Mouse (Mus musculus) limb, embryonic 15.5 days (tissue): ENCODE data around the gene Trim28. TPM values are rescaled to one million over a fixed set of nuclear protein-coding genes. Genes with fewer than 3 reads are reported as not detected.

Experiments used
- ATAC-seq: fragments of 200-750 bp; cut with Nextera tagmentation; 2 replicates; pipeline ENCODE4 v1.8.0; 2017; ENCODE audit warnings: low read depth, moderate TSS enrichment; ENCODE audit not compliant: insufficient number of reproducible peaks, low FRiP score, low TSS enrichment
- H3K27ac ChIP-seq: fragments of 300-500 bp; sonication (generic); 2 replicates; pipeline ENCODE4 v1.5.1; 2015; ENCODE audit warnings: moderate library complexity, mild to moderate bottlenecking, inconsistent platforms
- H3K27me3 ChIP-seq: fragments of 300-500 bp; sonication (generic); 2 replicates; pipeline ENCODE4 v1.6.1; 2015; ENCODE audit warnings: inconsistent platforms
- H3K36me3 ChIP-seq: fragments of 300-500 bp; sonication (generic); 2 replicates; pipeline ENCODE4 v1.6.1; 2015; ENCODE audit warnings: inconsistent platforms
- H3K4me1 ChIP-seq: fragments of 300-500 bp; sonication (generic); 2 replicates; pipeline ENCODE4 v1.6.1; 2015; ENCODE audit warnings: inconsistent platforms
- H3K4me2 ChIP-seq: fragments of 300-500 bp; sonication (generic); 2 replicates; pipeline ENCODE4 v1.6.1; 2015; ENCODE audit warnings: mild to moderate bottlenecking, inconsistent platforms
- H3K4me3 ChIP-seq: fragments of 300-500 bp; sonication (generic); 2 replicates; pipeline ENCODE4 v1.5.1; 2015; ENCODE audit warnings: mild to moderate bottlenecking, inconsistent platforms
- H3K9ac ChIP-seq: fragments of 300-500 bp; sonication (generic); 2 replicates; pipeline ENCODE4 v1.6.1; 2015; ENCODE audit warnings: inconsistent platforms
- H3K9me3 ChIP-seq: fragments of 300-500 bp; sonication (generic); 2 replicates; pipeline ENCODE4 v1.6.1; 2016; ENCODE audit warnings: inconsistent platforms
- WGBS: fragments of 180-500 bp; shearing (Covaris S2); methylation state at CpG from one replicate; pipeline ENCODE4 v1.1.7; 2015; 5-methylcytosine and 5-hydroxymethylcytosine counted together
- polyA plus RNA-seq: library from polyadenylated mRNA; unstranded; fragments of >200 nt; fragmentation: Nextera tagmentation; extraction: Ambion mirVana; gene quantifications from 2 replicates; pipeline ENCODE4 v1.2.1, GENCODE M21; 2015

The Trim28 gene
- polyA plus RNA-seq = 189 and 243 TPM in 2 replicates

- Histone ChIP-seq H3K27me3 (no peaks in the 10 kb centered on the region), H3K4me2 (no peak within 1 kb of the TSS), H3K27ac (no peak within 1 kb of the TSS), H3K4me1 (no peaks in the 10 kb centered on the region), H3K9me3 (no peaks in the 10 kb centered on the region), H3K4me3 (no peak within 1 kb of the TSS), H3K36me3 (peaks cover 2% of the 10 kb centered on the region; the same call in 1 of the 2 replicates), H3K9ac (no peak within 1 kb of the TSS)
- ATAC-seq = no peak
- 83% methylated on average over 3 of the region's 3 CpGs for WGBS
Observed at GRCm38 (mm10) chr7:12998851-12999250, at the start of gene Trim28. Gene Trim28 (plus strand): TSS chr7:12999114.

DNA sequence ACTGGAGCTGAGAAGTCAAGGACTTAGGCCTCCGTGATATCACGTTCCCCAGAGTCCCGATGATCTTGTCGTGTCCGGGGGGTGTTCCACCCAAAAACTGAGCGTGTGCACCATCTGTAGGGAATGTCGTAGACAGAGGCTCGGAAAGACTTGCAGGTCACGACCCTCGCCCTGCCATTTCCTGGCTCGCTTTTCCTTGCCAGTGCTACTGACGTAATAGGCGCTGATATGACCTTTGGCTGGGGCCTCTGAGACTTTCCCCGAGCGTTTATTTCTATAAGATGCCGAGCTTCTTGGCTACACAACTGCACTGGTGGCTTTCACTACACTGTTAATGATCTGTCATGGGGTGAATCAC, 49.1 kb upstream of the Trim28 start:
- no peak for ATAC-seq
- 4% methylated on average over 16 of the region's 16 CpGs for WGBS
- peak overlapping the region; percentile 31 for H3K9ac ChIP-seq
- peak overlapping the region; percentile 79 for H3K4me2 ChIP-seq
- peak overlapping the region; percentile 85 for H3K27ac ChIP-seq
- H3K27me3 ChIP-seq = no peaks in the 10 kb centered on the region
- peak overlapping the region; percentile 43 for H3K4me3 ChIP-seq
- H3K4me1 ChIP-seq = peaks cover 12% of the 10 kb centered on the region
- no peaks in the 10 kb centered on the region for H3K9me3 ChIP-seq
- H3K36me3 ChIP-seq = no peaks in the 10 kb centered on the region

GRCm38 (mm10) chr7:12954896-12955295, 44.0 kb upstream of the Trim28 start:
- no peak overlapping the region for H3K4me2 ChIP-seq
- ATAC-seq = no peak
- H3K9me3 ChIP-seq = no peaks in the 10 kb centered on the region
- H3K36me3 ChIP-seq = no peaks in the 10 kb centered on the region
- H3K9ac ChIP-seq = no peak overlapping the region
- no peaks in the 10 kb centered on the region for H3K27me3 ChIP-seq
- no peak overlapping the region for H3K4me3 ChIP-seq
- H3K4me1 ChIP-seq = peaks cover 5% of the 10 kb centered on the region; the same call in 1 of the 2 replicates
- WGBS = 53% methylated on average over 3 of the region's 3 CpGs
- H3K27ac ChIP-seq = no peak overlapping the region

DNA sequence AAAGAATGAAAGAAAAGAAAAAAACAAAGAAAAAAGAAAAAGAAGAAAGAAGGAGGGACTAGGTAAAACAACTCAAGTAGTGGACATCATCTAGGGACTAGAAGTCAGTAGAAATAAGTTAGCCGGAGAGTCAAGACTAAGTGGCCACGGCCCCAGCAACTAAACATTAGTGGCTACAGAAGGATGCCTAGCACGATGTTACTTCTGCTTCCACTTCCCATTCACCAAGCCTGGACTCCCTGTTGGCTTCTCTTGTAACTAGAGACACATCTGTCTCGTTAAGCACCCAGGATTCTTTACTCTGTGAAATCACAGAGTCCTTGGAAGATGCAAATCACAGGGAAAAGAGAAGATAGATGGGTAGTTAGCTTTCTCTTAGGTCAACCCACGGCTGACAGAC, 41.4 kb upstream of the Trim28 start:
- WGBS = 76% methylated on average over 5 of the region's 5 CpGs
- no peaks in the 10 kb centered on the region for H3K4me1 ChIP-seq
- no peaks in the 10 kb centered on the region for H3K27me3 ChIP-seq
- no peak overlapping the region for H3K9ac ChIP-seq
- H3K4me3 ChIP-seq = no peak overlapping the region
- H3K27ac ChIP-seq = no peak overlapping the region
- ATAC-seq = no peak
- H3K4me2 ChIP-seq = no peak overlapping the region
- H3K36me3 ChIP-seq = no peaks in the 10 kb centered on the region
- H3K9me3 ChIP-seq = no peaks in the 10 kb centered on the region

- Histone ChIP-seq H3K4me2 (no peak overlapping the region), H3K9ac (no peak overlapping the region), H3K27me3 (no peaks in the 10 kb centered on the region), H3K4me3 (no peak overlapping the region), H3K27ac (no peak overlapping the region), H3K4me1 (no peaks in the 10 kb centered on the region), H3K9me3 (no peaks in the 10 kb centered on the region), H3K36me3 (no peaks in the 10 kb centered on the region)
- no peak for ATAC-seq
- WGBS = 64% methylated on average over 4 of the region's 4 CpGs
Observed at GRCm38 (mm10) chr7:12958948-12959347, 40.0 kb upstream of the Trim28 start.

DNA sequence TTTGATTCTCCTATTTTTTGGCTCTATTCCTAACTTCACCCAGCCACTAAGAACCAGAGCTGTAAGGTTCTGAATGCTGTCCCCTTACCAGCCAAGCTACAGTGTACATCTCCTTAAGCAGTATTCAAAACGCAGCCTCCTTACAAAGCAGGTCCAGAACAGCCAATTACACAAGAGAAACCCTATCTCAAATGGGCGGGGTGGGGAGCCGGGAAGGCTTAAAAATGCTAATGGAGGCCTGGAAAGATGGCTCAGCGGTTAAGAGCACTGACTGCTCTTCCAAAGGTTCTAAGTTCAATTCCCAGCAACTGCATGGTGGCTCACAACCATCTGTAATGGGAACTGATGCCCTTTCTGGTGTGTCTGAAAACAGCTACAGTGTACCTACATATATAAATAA, 39.2 kb upstream of the Trim28 start:
- no peaks in the 10 kb centered on the region for H3K27me3 ChIP-seq
- no peak overlapping the region for H3K9ac ChIP-seq
- no peak overlapping the region for H3K4me2 ChIP-seq
- H3K4me1 ChIP-seq = no peaks in the 10 kb centered on the region
- no peaks in the 10 kb centered on the region for H3K9me3 ChIP-seq
- H3K36me3 ChIP-seq = no peaks in the 10 kb centered on the region
- ATAC-seq = no peak
- H3K4me3 ChIP-seq = no peak overlapping the region
- 32% methylated on average over 4 of the region's 4 CpGs for WGBS
- H3K27ac ChIP-seq = no peak overlapping the region

- Histone ChIP-seq H3K36me3 (no peaks in the 10 kb centered on the region), H3K27ac (peak overlapping the region; percentile 93), H3K4me2 (peak overlapping the region; percentile 62), H3K9ac (peak overlapping the region; percentile 62), H3K4me1 (peaks cover 8% of the 10 kb centered on the region), H3K27me3 (no peaks in the 10 kb centered on the region), H3K4me3 (peak overlapping the region; percentile 54), H3K9me3 (no peaks in the 10 kb centered on the region)
- WGBS = 2% methylated on average over 29 of the region's 29 CpGs
- ATAC-seq = peak; percentile 75; the same call in 1 of the 2 replicates
Observed at GRCm38 (mm10) chr7:12961511-12962141, 37.3 kb upstream of the Trim28 start.

GRCm38 (mm10) chr7:12965678-12966091, 33.2 kb upstream of the Trim28 start, which contains the start of gene Zfp324:
Gene Zfp324 (plus strand): TSS chr7:12965838.
- peak within 1 kb of the TSS; percentile 92 for H3K9ac ChIP-seq
- peak within 1 kb of the TSS; percentile 92 for H3K4me3 ChIP-seq
- WGBS = 0% methylated on average over 23 of the region's 23 CpGs
- peak within 1 kb of the TSS; percentile 94 for H3K27ac ChIP-seq
- no peaks in the 10 kb centered on the region for H3K27me3 ChIP-seq
- ATAC-seq = peak; percentile 87
- H3K4me2 ChIP-seq = peak within 1 kb of the TSS; percentile 84
- H3K4me1 ChIP-seq = peaks cover 17% of the 10 kb centered on the region
- H3K36me3 ChIP-seq = peaks cover 22% of the 10 kb centered on the region
- H3K9me3 ChIP-seq = no peaks in the 10 kb centered on the region

DNA sequence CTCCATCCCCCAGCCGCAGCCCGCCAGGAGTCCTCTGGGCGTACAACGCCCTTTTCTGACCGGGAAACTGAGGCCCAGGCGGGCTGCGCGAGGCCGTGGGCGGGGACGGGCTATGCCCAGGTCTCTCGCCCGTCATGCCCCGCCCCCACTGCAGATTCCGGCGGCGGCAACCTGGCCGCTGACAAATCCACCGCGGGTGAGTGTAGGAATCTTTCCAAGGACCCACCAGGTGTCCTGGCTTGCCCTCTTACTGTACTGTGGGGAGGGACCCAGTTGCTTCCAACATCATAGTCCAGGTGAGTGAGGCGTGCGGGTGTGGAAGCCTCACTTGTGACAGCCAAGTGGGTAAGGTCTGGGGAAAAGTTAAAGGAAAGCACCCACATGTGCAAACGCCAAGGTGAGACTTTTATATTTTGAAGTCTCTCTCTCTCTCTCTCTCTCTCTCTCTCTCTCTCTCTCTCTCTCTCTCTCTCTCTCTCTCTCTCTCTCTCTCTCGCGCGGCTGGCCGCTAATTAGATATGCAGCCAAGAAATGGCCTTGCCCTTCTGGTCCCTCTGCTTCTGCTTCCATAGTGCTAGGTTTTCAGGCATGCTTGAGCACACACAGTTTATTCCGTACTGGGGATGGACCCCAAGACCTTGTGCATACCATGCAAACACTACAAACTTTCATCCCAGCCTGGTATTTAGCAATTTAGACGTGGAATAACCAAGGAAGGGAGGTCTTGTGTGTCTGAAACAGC, 32.6 kb upstream of the Trim28 start:
- WGBS = under 1% methylated on average over 28 of the region's 29 CpGs
- Histone ChIP-seq H3K27me3 (no peaks in the 10 kb centered on the region), H3K4me1 (peaks cover 17% of the 10 kb centered on the region), H3K4me3 (peak overlapping the region; percentile 92), H3K4me2 (peak overlapping the region; percentile 84), H3K27ac (peak overlapping the region; percentile 94), H3K9ac (peak overlapping the region; percentile 92), H3K9me3 (no peaks in the 10 kb centered on the region), H3K36me3 (peaks cover 28% of the 10 kb centered on the region)
- peak; percentile 37; the same call in 1 of the 2 replicates for ATAC-seq

- no peak overlapping the region for H3K27ac ChIP-seq
- H3K9me3 ChIP-seq = no peaks in the 10 kb centered on the region
- no peak overlapping the region for H3K4me3 ChIP-seq
- peaks cover 50% of the 10 kb centered on the region for H3K36me3 ChIP-seq
- H3K9ac ChIP-seq = no peak overlapping the region
- H3K4me2 ChIP-seq = no peak overlapping the region
- no peak for ATAC-seq
- peaks cover 10% of the 10 kb centered on the region for H3K4me1 ChIP-seq
- no peaks in the 10 kb centered on the region for H3K27me3 ChIP-seq
- WGBS = 93% methylated on average over 25 of the region's 25 CpGs
Observed at GRCm38 (mm10) chr7:12970906-12971305, 28.0 kb upstream of the Trim28 start.

- H3K27me3 ChIP-seq = no peaks in the 10 kb centered on the region
- H3K27ac ChIP-seq = peak within 1 kb of the TSS; percentile 98
- ATAC-seq = peak; percentile 99
- H3K4me3 ChIP-seq = peak within 1 kb of the TSS; percentile 64
- H3K9ac ChIP-seq = peak within 1 kb of the TSS; percentile 63
- no peaks in the 10 kb centered on the region for H3K9me3 ChIP-seq
- peaks cover 16% of the 10 kb centered on the region for H3K4me1 ChIP-seq
- WGBS = under 1% methylated on average over 49 of the region's 49 CpGs
- H3K4me2 ChIP-seq = peak within 1 kb of the TSS; percentile 75
- H3K36me3 ChIP-seq = peaks cover 15% of the 10 kb centered on the region
Observed at GRCm38 (mm10) chr7:12977682-12978389, 21.1 kb upstream of the Trim28 start, which contains the start of gene Zfp446. Gene Zfp446 (plus strand): TSS chr7:12977848.
